Mouse (Mus musculus) midbrain, embryonic 14.5 days (tissue): Measurements from ENCODE around the gene Gucy1b2. TPM values are rescaled to one million over a fixed set of nuclear protein-coding genes. Genes with fewer than 3 reads are reported as not detected.
A peak's percentile ranks its signal among the peaks of the same experiment; 100 is the strongest.

Experiments
- ATAC-seq: fragments of 200-750 bp; cut with Nextera tagmentation; 2 replicates; pipeline ENCODE4 v1.8.0; 2017; ENCODE audit warnings: moderate number of reproducible peaks, moderate library complexity; ENCODE audit not compliant: low FRiP score, low TSS enrichment
- DNase-seq: peaks from one replicate; pipeline ENCODE4 v3.0.0-alpha.2; 2015
- H3K27ac ChIP-seq: fragments of 300-500 bp; sonication (generic); replicated peaks from 2 replicates; pipeline ENCODE4 v1.5.1; 2014; ENCODE audit warnings: mild to moderate bottlenecking, low read depth, low read length, moderate library complexity
- H3K27me3 ChIP-seq: fragments of 300-500 bp; sonication (generic); 2 replicates; pipeline ENCODE4 v1.6.1; 2014; ENCODE audit warnings: low read length, control low read depth, mixed read lengths; ENCODE audit not compliant: control insufficient read depth, insufficient read depth
- H3K36me3 ChIP-seq: fragments of 300-500 bp; sonication (generic); 2 replicates; pipeline ENCODE4 v1.6.1; 2014; ENCODE audit warnings: low read length, control low read depth; ENCODE audit not compliant: control insufficient read depth, insufficient read depth
- H3K4me1 ChIP-seq: fragments of 300-500 bp; sonication (generic); 2 replicates; pipeline ENCODE4 v1.6.1; 2014; ENCODE audit warnings: mild to moderate bottlenecking, antibody characterized with exemption, low read length, control low read depth; ENCODE audit not compliant: control insufficient read depth, insufficient read depth
- H3K4me2 ChIP-seq: fragments of 300-500 bp; sonication (generic); 2 replicates; pipeline ENCODE4 v1.6.1; 2014; ENCODE audit warnings: mild to moderate bottlenecking, low read length, moderate library complexity
- H3K4me3 ChIP-seq: fragments of 300-500 bp; sonication (generic); replicated peaks from 2 replicates; pipeline ENCODE4 v1.5.1; 2014; ENCODE audit warnings: low read depth, low read length
- H3K9ac ChIP-seq: fragments of 300-500 bp; sonication (generic); replicated peaks from 2 replicates; pipeline ENCODE4 v1.6.1; 2014; ENCODE audit warnings: mild to moderate bottlenecking, low read length, moderate library complexity
- H3K9me3 ChIP-seq: fragments of 300-500 bp; sonication (generic); 2 replicates; pipeline ENCODE4 v1.6.1; 2016; ENCODE audit warnings: low read length, control low read depth, mixed read lengths; ENCODE audit not compliant: control insufficient read depth
- WGBS: fragments of 180-500 bp; shearing (Covaris S2); extraction: QIAGEN DNeasy Blood & Tissue Kit; methylation state at CpG from one replicate; pipeline ENCODE4 v1.1.7; 2014; 5-methylcytosine and 5-hydroxymethylcytosine counted together
- polyA plus RNA-seq: library from polyadenylated mRNA; unstranded; fragments of >200 nt; fragmentation: Nextera tagmentation; extraction: Ambion mirVana; gene quantifications from 2 replicates; pipeline ENCODE4 v1.2.1, GENCODE M21; 2014

The Gucy1b2 gene
- polyA plus RNA-seq, 1 experiment from 2014 or later, result 1.0 TPM

GRCm38 (mm10) chr14:62437806-62438205, 18.3 kb downstream of the Gucy1b2 start:
- Histone ChIP-seq H3K4me2 (no peak overlapping the region), H3K9ac (no peak overlapping the region), H3K36me3 (no peaks in the 10 kb centered on the region), H3K4me3 (no peak overlapping the region), H3K9me3 (no peaks in the 10 kb centered on the region), H3K4me1 (no peaks in the 10 kb centered on the region), H3K27ac (no peak overlapping the region), H3K27me3 (no peaks in the 10 kb centered on the region)
- ATAC-seq (no peak), DNase-seq (no peak)
- 87% methylated on average over 2 of the region's 2 CpGs for WGBS

DNA sequence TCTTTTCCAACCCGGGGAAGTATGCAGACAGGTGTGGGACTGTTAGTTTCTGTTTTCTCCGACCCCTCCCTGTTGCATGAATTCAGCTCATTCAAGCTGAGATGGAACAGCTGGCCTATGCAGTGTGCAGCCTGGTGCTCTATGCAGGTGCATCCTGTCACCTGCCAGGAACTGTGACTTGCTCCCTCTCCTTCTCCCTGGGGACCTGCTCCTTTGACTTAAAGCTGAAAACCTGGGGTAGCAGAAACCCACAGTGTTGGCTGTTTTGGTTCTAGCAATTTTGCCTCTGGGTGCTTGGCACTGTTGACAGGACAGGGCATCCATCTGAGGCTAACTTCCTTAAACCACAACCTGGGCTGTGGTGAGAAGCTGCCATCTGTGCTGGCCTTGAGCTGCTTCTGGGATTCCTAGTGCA, 30.8 kb downstream of the Gucy1b2 start:
- WGBS, result 61% methylated on average over 2 of the region's 2 CpGs
- Histone ChIP-seq H3K4me1 (no peaks in the 10 kb centered on the region), H3K36me3 (no peaks in the 10 kb centered on the region), H3K4me2 (no peak overlapping the region), H3K27ac (no peak overlapping the region), H3K9me3 (no peaks in the 10 kb centered on the region), H3K27me3 (no peaks in the 10 kb centered on the region), H3K4me3 (no peak overlapping the region), H3K9ac (no peak overlapping the region)
- ATAC-seq (no peak), DNase-seq (peak; percentile 18)

- Histone ChIP-seq H3K36me3 (no peaks in the 10 kb centered on the region), H3K9me3 (no peaks in the 10 kb centered on the region), H3K4me3 (no peak overlapping the region), H3K9ac (no peak overlapping the region), H3K27me3 (no peaks in the 10 kb centered on the region), H3K4me1 (no peaks in the 10 kb centered on the region; the same call in 1 of the 2 replicates), H3K4me2 (no peak overlapping the region), H3K27ac (no peak overlapping the region)
- 74% methylated on average over 4 of the region's 4 CpGs for WGBS
- ATAC-seq (no peak), DNase-seq (peak; percentile 48)
Observed at GRCm38 (mm10) chr14:62422265-62422664, 33.8 kb downstream of the Gucy1b2 start.

- Histone ChIP-seq H3K36me3 (no peaks in the 10 kb centered on the region), H3K9ac (no peak overlapping the region), H3K4me3 (no peak overlapping the region), H3K4me1 (peaks cover 8% of the 10 kb centered on the region), H3K27ac (peak overlapping the region; percentile 71), H3K9me3 (no peaks in the 10 kb centered on the region), H3K27me3 (no peaks in the 10 kb centered on the region), H3K4me2 (no peak overlapping the region)
- DNase-seq, result no peak
- no peak for ATAC-seq
- 89% methylated on average over 3 of the region's 3 CpGs for WGBS
Observed at GRCm38 (mm10) chr14:62417501-62417900, 38.6 kb downstream of the Gucy1b2 start.

DNA sequence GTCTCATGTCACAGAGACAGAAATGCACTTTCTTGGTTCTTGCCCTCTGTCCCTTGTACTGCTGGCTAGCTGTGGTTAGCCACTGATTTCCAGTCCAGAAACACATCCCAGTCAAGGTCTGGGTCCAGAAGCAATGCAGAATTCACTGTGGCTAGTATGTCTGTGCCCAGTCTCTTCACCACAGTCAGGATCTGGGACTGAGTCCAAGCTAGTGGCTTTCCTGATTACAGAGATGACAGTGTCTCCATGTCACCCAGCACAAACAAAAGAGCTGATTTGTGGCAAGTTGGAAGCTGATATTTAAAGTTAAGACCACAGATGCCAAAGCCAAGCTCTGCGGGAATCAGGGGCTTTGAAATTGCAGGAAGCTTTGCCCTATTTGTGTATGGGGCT, 39.4 kb downstream of the Gucy1b2 start:
- DNase-seq, result peak; percentile 69
- no peaks in the 10 kb centered on the region for H3K27me3 ChIP-seq
- H3K4me3 ChIP-seq, result no peak overlapping the region
- H3K9ac ChIP-seq, result no peak overlapping the region
- H3K27ac ChIP-seq, result peak overlapping the region; percentile 71
- H3K9me3 ChIP-seq, result peaks cover 3% of the 10 kb centered on the region; the same call in 1 of the 2 replicates
- H3K36me3 ChIP-seq, result no peaks in the 10 kb centered on the region
- ATAC-seq, result peak; percentile 58; the same call in 1 of the 2 replicates
- H3K4me1 ChIP-seq, result peaks cover 8% of the 10 kb centered on the region
- WGBS, result 19% methylated on average over 1 of the region's 1 CpGs
- H3K4me2 ChIP-seq, result no peak overlapping the region

DNA sequence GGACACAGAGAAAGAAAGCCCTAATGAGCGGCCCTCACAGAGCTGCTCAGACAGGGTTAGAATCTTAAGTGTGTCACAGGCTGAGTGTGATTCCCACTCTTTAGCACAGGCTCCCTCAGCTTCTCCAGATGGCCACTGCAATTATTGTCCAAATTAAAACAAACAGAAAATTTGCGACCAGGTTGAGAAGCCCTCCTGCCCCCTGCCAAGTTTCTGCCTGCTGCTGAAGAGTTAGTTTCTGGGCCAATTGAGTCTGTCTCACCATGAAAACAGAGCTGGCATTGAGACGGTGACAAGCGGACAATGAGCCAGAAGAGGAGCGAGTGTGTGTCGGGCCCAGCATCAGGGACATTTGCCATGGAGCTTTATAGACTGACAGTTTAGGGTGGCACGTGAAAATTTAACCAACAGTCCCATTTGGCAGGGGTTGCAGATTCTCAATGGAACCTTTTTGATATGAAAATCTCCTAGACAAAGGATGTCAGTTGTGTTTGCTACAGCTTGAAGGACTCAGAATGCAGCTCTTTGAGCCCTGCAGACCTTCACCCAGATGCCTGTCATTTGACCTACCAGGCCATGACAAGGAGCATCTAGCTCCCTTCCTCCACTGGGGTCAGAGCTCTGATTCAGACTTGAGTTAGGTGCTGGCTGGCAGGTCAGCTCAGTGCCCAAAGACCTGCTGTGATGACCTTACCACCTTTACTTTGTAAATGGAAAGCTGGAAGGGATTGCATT, 39.9 kb downstream of the Gucy1b2 start:
- Histone ChIP-seq H3K27ac (peak overlapping the region; percentile 74), H3K9ac (no peak overlapping the region), H3K9me3 (peaks cover 7% of the 10 kb centered on the region; the same call in 1 of the 2 replicates), H3K27me3 (no peaks in the 10 kb centered on the region), H3K4me2 (no peak overlapping the region; the same call in 1 of the 2 replicates), H3K36me3 (no peaks in the 10 kb centered on the region), H3K4me3 (no peak overlapping the region), H3K4me1 (peaks cover 8% of the 10 kb centered on the region)
- DNase-seq, result peak; percentile 73
- WGBS, result 10% methylated on average over 7 of the region's 7 CpGs
- peak; percentile 88 for ATAC-seq

DNA sequence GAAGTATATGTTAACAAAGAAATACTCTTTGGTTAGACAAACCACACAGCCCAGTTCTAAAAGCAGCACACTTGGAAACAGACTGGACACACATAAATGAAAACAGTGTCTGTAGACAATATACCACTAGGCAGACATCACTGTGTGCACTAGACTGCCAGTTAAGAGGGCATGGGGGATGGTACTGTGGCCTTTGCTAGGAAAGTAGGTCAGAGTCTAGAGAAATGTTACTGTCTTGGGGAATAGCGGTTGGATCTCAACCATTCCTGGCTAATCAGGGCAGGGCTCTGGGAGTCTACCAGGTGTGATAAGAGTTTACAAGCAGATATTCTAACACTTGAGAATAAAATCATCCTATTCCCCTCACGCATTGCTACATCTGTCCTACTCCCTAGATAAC, 60.7 kb downstream of the Gucy1b2 start:
- no peak overlapping the region for H3K4me2 ChIP-seq
- H3K9me3 ChIP-seq, result no peaks in the 10 kb centered on the region
- no peaks in the 10 kb centered on the region for H3K36me3 ChIP-seq
- 94% methylated on average over 2 of the region's 2 CpGs for WGBS
- H3K9ac ChIP-seq, result no peak overlapping the region
- DNase-seq (no peak), ATAC-seq (no peak)
- H3K27ac ChIP-seq, result no peak overlapping the region
- no peaks in the 10 kb centered on the region for H3K4me1 ChIP-seq
- H3K27me3 ChIP-seq, result no peaks in the 10 kb centered on the region
- no peak overlapping the region for H3K4me3 ChIP-seq

DNA sequence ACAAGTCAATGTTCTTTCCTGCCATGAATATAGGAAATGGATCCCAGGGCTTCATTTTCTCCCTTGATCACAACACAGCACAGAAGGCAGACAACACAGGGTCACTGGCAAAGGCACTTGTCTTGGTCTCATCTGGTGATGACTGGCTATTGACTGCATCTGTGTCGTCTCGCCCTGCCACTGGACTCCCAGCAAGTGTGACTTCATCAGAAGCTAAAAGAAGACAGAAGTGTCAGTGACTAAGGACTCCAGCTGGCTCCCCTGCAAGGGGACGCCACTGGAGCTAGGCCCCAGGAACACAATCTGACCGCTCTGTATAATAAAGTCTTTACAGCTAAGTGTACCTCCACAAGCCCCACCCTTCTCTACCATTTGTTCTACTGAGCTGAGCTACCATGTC, 63.3 kb downstream of the Gucy1b2 start:
- WGBS, result 73% methylated on average over 4 of the region's 4 CpGs
- H3K27me3 ChIP-seq, result no peaks in the 10 kb centered on the region

More for the DNA sequence above, 63.3 kb downstream of the Gucy1b2 start:
- ATAC-seq, result no peak
- Histone ChIP-seq H3K36me3 (no peaks in the 10 kb centered on the region), H3K9me3 (no peaks in the 10 kb centered on the region), H3K4me1 (peaks cover 12% of the 10 kb centered on the region), H3K4me2 (no peak overlapping the region), H3K9ac (no peak overlapping the region), H3K27ac (no peak overlapping the region), H3K4me3 (no peak overlapping the region)
- no peak for DNase-seq
